In genomic region chr12:117769113-117769512, GRCm38 (mm10) we compare ENCODE assay signal across 7 mouse cellular contexts. TPM values are rescaled to one million over a fixed set of nuclear protein-coding genes. Genes with fewer than 3 reads are reported as not detected.
DNase-seq lines count a peak whose midpoint lies in the region; ATAC-seq lines count a peak whose summit lies in the region.

No protein-coding gene starts in this region.

- intact Hi-C loops in gastrocnemius, postnatal 14 days (cut with DNase I; ENCODE audit: low total_unique reads): loop anchor here (5.0 kb wide), 2 partner anchors 182 to 382 kb away; no protein-coding TSS in a partner anchor

- peak; percentile 48 to 51 for DNase-seq in CD8-positive naive resting alpha-beta T cell, adult 2 months (ENCODE audit: low read depth in 2 of 2, low spot score in 2 of 2)
- peak; percentile 69 for DNase-seq in MN1 (ENCODE audit: low spot score)
- peak; percentile 30 for DNase-seq in cerebellum, adult 9-11 months
- DNase-seq in gastrocnemius, postnatal 14 days: peak; percentile 55
- peak; percentile 69 for DNase-seq in layer of hippocampus, adult 9-10 months (ENCODE audit: low spot score)
- peak; percentile 28 for DNase-seq in spleen, adult 12 weeks (ENCODE audit: low spot score)

- peak; percentile 41; the same call in 1 of the 2 replicates for ATAC-seq in megakaryocyte progenitor cell, adult 5-6 weeks (replicated peaks; ENCODE audit: poor library complexity)

RNA-seq across cellular contexts. Expression of gene Cdca7l, which starts 35.0 kb away (rescaled TPM):
- total RNA-seq in gastrocnemius, postnatal 14 days (2021): 1 to 10 TPM in 1 of 2 experiments, under 1 TPM in 1; 0.92 to 1.3 TPM
- total RNA-seq in megakaryocyte progenitor cell, adult 5-6 weeks (2015): 60.2 and 64.5 TPM in 2 replicates
- 150 and 189 TPM in 2 replicates for total RNA-seq in megakaryocyte progenitor cell, adult 5-6 weeks (2017)

Comparison
In these comparisons a context has a peak if more than half of its experiments do, and no peak if none do; other contexts are left out.
1. Peak in every context shown above with its lines: DNase-seq and ATAC-seq.
2. RNA of gene Cdca7l, which starts 35.0 kb away (total RNA-seq): 60.2 to 189 TPM in megakaryocyte progenitor cell, adult 5-6 weeks; 0.92 to 1.3 TPM in gastrocnemius, postnatal 14 days; every median in the first group is over 10 times any median in the second.